Mouse (Mus musculus) ES-Bruce4 (cell line): Measurements from ENCODE around the gene Mettl2.

Experiments
- CTCF ChIP-seq: IDR thresholded peaks from one replicate; pipeline ENCODE4 v1.8.1; 2011; ENCODE audit warnings: low read depth, low read length
- EP300 ChIP-seq: IDR thresholded peaks from 2 replicates; pipeline ENCODE4 v1.6.1; 2011; ENCODE audit warnings: low read depth, low read length; ENCODE audit not compliant: insufficient read depth
- POLR2A ChIP-seq: IDR thresholded peaks from one replicate; pipeline ENCODE4 v1.8.1; 2011; ENCODE audit warnings: low read length; ENCODE audit not compliant: insufficient read depth

- TF ChIP-seq EP300, result no peak
- TF ChIP-seq POLR2A, result no peak
- no peak for TF ChIP-seq CTCF
These were observed 350 bp downstream of the Mettl2 start for GRCm38 (mm10) chr11:105126520-105127029.
